Mouse (Mus musculus): ENCODE data around the gene Gm11060.

GRCm38 (mm10) chr2:105123431-105123830 is 31.6 kb downstream of the Gm11060 start:
- TF ChIP-seq CTCF (IDR thresholded peaks at IDR 0.05; ENCODE audit: low read depth) (no peak), EP300 (IDR thresholded peaks at IDR 0.05; ENCODE audit: low read depth) (no peak)

Data from liver, embryonic 14.5 days (tissue).